Mouse (Mus musculus): Measurements from ENCODE around the gene Fam166b.

- TF ChIP-seq POLR2A (IDR thresholded peaks at IDR 0.05; ENCODE audit: insufficient read depth, low read depth, low read length) (no peak), CTCF (IDR thresholded peaks at IDR 0.05) (no peak), EP300 (IDR thresholded peaks at IDR 0.05; ENCODE audit: insufficient read depth, low read depth, low read length) (no peak)
These were observed 13.8 kb upstream of the Fam166b start for GRCm38 (mm10) chr4:43442456-43443361.

Data from heart, adult 2 months (tissue).